Mouse (Mus musculus) bone marrow macrophage, adult 2 months (primary cell): ENCODE measurements at regions not wholly inside any gene's neighbourhood (a gene's known extent, or its start where the extent isn't known, plus 50 kb on each side); places are given as distances from the start of the nearest gene placed in this dataset.

Source experiments
- H3K27ac ChIP-seq: 2 replicates; pipeline ENCODE4 v1.5.1; 2012; ENCODE audit warnings: low read depth, low read length; ENCODE audit not compliant: insufficient read depth
- H3K4me1 ChIP-seq: 2 replicates; pipeline ENCODE4 v1.6.1; 2012; ENCODE audit warnings: low read length; ENCODE audit not compliant: control insufficient read depth, insufficient read depth
- H3K4me3 ChIP-seq: 2 replicates; pipeline ENCODE4 v1.5.1; 2012; ENCODE audit warnings: mild to moderate bottlenecking, low read length, moderate library complexity; ENCODE audit not compliant: insufficient read depth
- CTCF ChIP-seq: IDR thresholded peaks from 2 replicates; pipeline ENCODE4 v1.5.1; 2012; ENCODE audit warnings: low read depth, mild to moderate bottlenecking, low read length, moderate library complexity
- POLR2A ChIP-seq: IDR thresholded peaks from 2 replicates; pipeline ENCODE4 v1.6.1; 2012; ENCODE audit warnings: mild to moderate bottlenecking, low read depth, low read length, borderline replicate concordance

GRCm38 (mm10) chr15:68362081-68363057, 1861.7 kb upstream of the Lrrc6 start:
- H3K4me3 ChIP-seq, result peak overlapping the region; percentile 94
- TF ChIP-seq POLR2A (no peak), CTCF (no peak)

GRCm38 (mm10) chr15:68360956-68361908, 1860.5 kb upstream of the Lrrc6 start:
- peak overlapping the region; percentile 78 for H3K27ac ChIP-seq
- peak overlapping the region; percentile 94 for H3K4me3 ChIP-seq
- peaks cover 13% of the 10 kb centered on the region for H3K4me1 ChIP-seq
- TF ChIP-seq POLR2A (no peak), CTCF (no peak)

More at GRCm38 (mm10) chr15:68362081-68363057, 1861.7 kb upstream of the Lrrc6 start:
- peaks cover 13% of the 10 kb centered on the region for H3K4me1 ChIP-seq
- H3K27ac ChIP-seq, result peak overlapping the region; percentile 84

GRCm38 (mm10) chr15:68359496-68359895, 1858.8 kb upstream of the Lrrc6 start:
- peaks cover 13% of the 10 kb centered on the region for H3K4me1 ChIP-seq
- TF ChIP-seq CTCF, result no peak
- TF ChIP-seq POLR2A, result no peak
- peak overlapping the region; percentile 39 for H3K27ac ChIP-seq
- H3K4me3 ChIP-seq, result no peak overlapping the region

- H3K4me3 ChIP-seq, result no peak overlapping the region
- no peak overlapping the region for H3K27ac ChIP-seq
- H3K4me1 ChIP-seq, result peaks cover 6% of the 10 kb centered on the region; the same call in 1 of the 2 replicates
- TF ChIP-seq CTCF (no peak), POLR2A (no peak)
These were observed 1855.2 kb upstream of the Lrrc6 start for GRCm38 (mm10) chr15:68355957-68356356.

- Histone ChIP-seq H3K4me3 (no peak overlapping the region), H3K27ac (no peak overlapping the region), H3K4me1 (peaks cover 2% of the 10 kb centered on the region)
- TF ChIP-seq CTCF (no peak), POLR2A (no peak)
These were observed 1843.9 kb upstream of the Lrrc6 start for GRCm38 (mm10) chr15:68344652-68345051.

GRCm38 (mm10) chr15:68342542-68342941, 1841.8 kb upstream of the Lrrc6 start:
- TF ChIP-seq POLR2A (no peak), CTCF (no peak)
- Histone ChIP-seq H3K27ac (no peak overlapping the region), H3K4me3 (no peak overlapping the region), H3K4me1 (peaks cover 2% of the 10 kb centered on the region)

GRCm38 (mm10) chr15:68341056-68341455, 1840.3 kb upstream of the Lrrc6 start:
- peaks cover 2% of the 10 kb centered on the region for H3K4me1 ChIP-seq
- H3K27ac ChIP-seq, result no peak overlapping the region
- no peak overlapping the region for H3K4me3 ChIP-seq
- no peak for TF ChIP-seq CTCF
- no peak for TF ChIP-seq POLR2A

- no peak overlapping the region for H3K4me3 ChIP-seq
- H3K4me1 ChIP-seq, result no peaks in the 10 kb centered on the region
- TF ChIP-seq POLR2A (no peak), CTCF (no peak)
- H3K27ac ChIP-seq, result no peak overlapping the region
These were observed 1836.6 kb upstream of the Lrrc6 start for GRCm38 (mm10) chr15:68337264-68337663.

- H3K27ac ChIP-seq, result no peak overlapping the region
- no peak for TF ChIP-seq CTCF
- TF ChIP-seq POLR2A, result no peak
- no peak overlapping the region for H3K4me3 ChIP-seq
- no peaks in the 10 kb centered on the region for H3K4me1 ChIP-seq
These were observed 1835.1 kb upstream of the Lrrc6 start for GRCm38 (mm10) chr15:68335837-68336236.
